Mouse (Mus musculus) stomach, embryonic 15.5 days (tissue): Measurements from ENCODE around the gene Man1a. TPM values are rescaled to one million over a fixed set of nuclear protein-coding genes. Genes with fewer than 3 reads are reported as not detected.

Experiments used
- ATAC-seq: fragments of 200-750 bp; cut with Nextera tagmentation; 2 replicates; pipeline ENCODE4 v1.8.0; 2017; ENCODE audit warnings: low read depth, moderate number of reproducible peaks, moderate TSS enrichment; ENCODE audit not compliant: insufficient read depth, low FRiP score
- H3K27ac ChIP-seq: fragments of 300-500 bp; sonication (generic); 2 replicates; pipeline ENCODE4 v1.5.1; 2015; ENCODE audit warnings: mild to moderate bottlenecking, inconsistent platforms
- H3K27me3 ChIP-seq: fragments of 300-500 bp; sonication (generic); replicated peaks from 2 replicates; pipeline ENCODE4 v1.6.1; 2015; ENCODE audit warnings: inconsistent platforms
- H3K36me3 ChIP-seq: fragments of 300-500 bp; sonication (generic); 2 replicates; pipeline ENCODE4 v1.6.1; 2015; ENCODE audit warnings: inconsistent platforms
- H3K4me1 ChIP-seq: fragments of 300-500 bp; sonication (generic); 2 replicates; pipeline ENCODE4 v1.6.1; 2015; ENCODE audit warnings: inconsistent platforms
- H3K4me2 ChIP-seq: fragments of 300-500 bp; sonication (generic); 2 replicates; pipeline ENCODE4 v1.6.1; 2015; ENCODE audit warnings: mild to moderate bottlenecking, inconsistent platforms
- H3K4me3 ChIP-seq: fragments of 300-500 bp; sonication (generic); replicated peaks from 2 replicates; pipeline ENCODE4 v1.5.1; 2015; ENCODE audit warnings: inconsistent platforms
- H3K9ac ChIP-seq: fragments of 300-500 bp; sonication (generic); 2 replicates; pipeline ENCODE4 v1.6.1; 2015; ENCODE audit warnings: inconsistent platforms
- H3K9me3 ChIP-seq: fragments of 300-500 bp; sonication (generic); 2 replicates; pipeline ENCODE4 v1.6.1; 2016; ENCODE audit warnings: inconsistent platforms
- WGBS: fragments of 180-500 bp; shearing (Covaris S2); methylation state at CpG from one replicate; pipeline ENCODE4 v1.1.7; 2015; 5-methylcytosine and 5-hydroxymethylcytosine counted together
- polyA plus RNA-seq: library from polyadenylated mRNA; unstranded; fragments of >200 nt; fragmentation: Nextera tagmentation; extraction: Ambion mirVana; gene quantifications from 2 replicates; pipeline ENCODE4 v1.2.1, GENCODE M21; 2015

Man1a gene
- polyA plus RNA-seq, 1 experiment from 2014 or later = 12.7 TPM

- ATAC-seq = no peak
- Histone ChIP-seq H3K27me3 (no peaks in the 10 kb centered on the region), H3K9ac (no peak overlapping the region), H3K9me3 (no peaks in the 10 kb centered on the region), H3K4me1 (no peaks in the 10 kb centered on the region), H3K36me3 (no peaks in the 10 kb centered on the region), H3K27ac (no peak overlapping the region), H3K4me2 (no peak overlapping the region), H3K4me3 (no peak overlapping the region)
- WGBS = 71% methylated on average over 10 of the region's 10 CpGs
These were observed 187.9 kb downstream of the Man1a start for GRCm38 (mm10) chr10:53888382-53889110.

GRCm38 (mm10) chr10:53886475-53886874 is 189.9 kb downstream of the Man1a start:
- WGBS = 84% methylated on average over 5 of the region's 5 CpGs
- no peaks in the 10 kb centered on the region for H3K9me3 ChIP-seq
- H3K9ac ChIP-seq = no peak overlapping the region
- H3K27me3 ChIP-seq = no peaks in the 10 kb centered on the region
- no peak overlapping the region for H3K4me3 ChIP-seq
- no peaks in the 10 kb centered on the region for H3K36me3 ChIP-seq
- H3K4me2 ChIP-seq = no peak overlapping the region
- H3K4me1 ChIP-seq = no peaks in the 10 kb centered on the region
- H3K27ac ChIP-seq = no peak overlapping the region
- no peak for ATAC-seq

GRCm38 (mm10) chr10:53881310-53881709 is 195.1 kb downstream of the Man1a start:
- Histone ChIP-seq H3K4me3 (no peak overlapping the region), H3K9me3 (no peaks in the 10 kb centered on the region), H3K36me3 (no peaks in the 10 kb centered on the region), H3K4me2 (no peak overlapping the region), H3K4me1 (no peaks in the 10 kb centered on the region), H3K27me3 (no peaks in the 10 kb centered on the region), H3K9ac (no peak overlapping the region), H3K27ac (no peak overlapping the region)
- ATAC-seq = no peak

- H3K4me3 ChIP-seq = no peak overlapping the region
- H3K27me3 ChIP-seq = no peaks in the 10 kb centered on the region
- H3K9ac ChIP-seq = no peak overlapping the region
- no peaks in the 10 kb centered on the region for H3K4me1 ChIP-seq
- H3K36me3 ChIP-seq = no peaks in the 10 kb centered on the region
- no peak for ATAC-seq
- no peak overlapping the region for H3K4me2 ChIP-seq
- no peak overlapping the region for H3K27ac ChIP-seq
- 83% methylated on average over 4 of the region's 4 CpGs for WGBS
- H3K9me3 ChIP-seq = no peaks in the 10 kb centered on the region
These were observed 200.5 kb downstream of the Man1a start for GRCm38 (mm10) chr10:53875896-53876295.

GRCm38 (mm10) chr10:53874191-53874590 is 202.2 kb downstream of the Man1a start:
- H3K9ac ChIP-seq = no peak overlapping the region
- H3K4me1 ChIP-seq = no peaks in the 10 kb centered on the region
- no peaks in the 10 kb centered on the region for H3K9me3 ChIP-seq
- WGBS = 66% methylated on average over 3 of the region's 3 CpGs
- ATAC-seq = no peak
- H3K27me3 ChIP-seq = no peaks in the 10 kb centered on the region
- no peak overlapping the region for H3K4me3 ChIP-seq
- H3K36me3 ChIP-seq = no peaks in the 10 kb centered on the region
- no peak overlapping the region for H3K4me2 ChIP-seq
- no peak overlapping the region for H3K27ac ChIP-seq

GRCm38 (mm10) chr10:53863486-53864357 is 212.7 kb downstream of the Man1a start:
- H3K9me3 ChIP-seq = no peaks in the 10 kb centered on the region
- no peak overlapping the region for H3K27ac ChIP-seq
- no peak overlapping the region for H3K4me3 ChIP-seq
- H3K4me1 ChIP-seq = no peaks in the 10 kb centered on the region
- no peaks in the 10 kb centered on the region for H3K27me3 ChIP-seq
- H3K36me3 ChIP-seq = no peaks in the 10 kb centered on the region
- no peak overlapping the region for H3K9ac ChIP-seq
- no peak overlapping the region for H3K4me2 ChIP-seq
- 44% methylated on average over 7 of the region's 7 CpGs for whole genome bisulfite sequencing
- ATAC-seq = peak; percentile 27; the same call in 1 of the 2 replicates

GRCm38 (mm10) chr10:53859879-53860278 is 216.5 kb downstream of the Man1a start:
- Histone ChIP-seq H3K4me3 (no peak overlapping the region), H3K9ac (no peak overlapping the region), H3K27ac (no peak overlapping the region), H3K27me3 (no peaks in the 10 kb centered on the region), H3K9me3 (no peaks in the 10 kb centered on the region), H3K4me1 (no peaks in the 10 kb centered on the region), H3K4me2 (no peak overlapping the region), H3K36me3 (no peaks in the 10 kb centered on the region)
- 73% methylated on average over 1 of the region's 1 CpGs for WGBS
- ATAC-seq = no peak

- no peak for ATAC-seq
- Histone ChIP-seq H3K27ac (no peak overlapping the region), H3K4me3 (no peak overlapping the region), H3K9me3 (no peaks in the 10 kb centered on the region), H3K4me2 (no peak overlapping the region), H3K36me3 (no peaks in the 10 kb centered on the region), H3K27me3 (no peaks in the 10 kb centered on the region), H3K4me1 (no peaks in the 10 kb centered on the region), H3K9ac (no peak overlapping the region)
- WGBS = 82% methylated on average over 3 of the region's 3 CpGs
These were observed 217.2 kb downstream of the Man1a start for GRCm38 (mm10) chr10:53859224-53859623.
